Mouse (Mus musculus): ENCODE measurements at regions not wholly inside any gene's neighbourhood (a gene's known extent, or its start where the extent isn't known, plus 50 kb on each side); places are given as distances from the start of the nearest gene placed in this dataset.
A peak's percentile ranks its signal among the peaks of the same experiment; 100 is the strongest.

- DNase-seq: no peak
Measured at GRCm38 (mm10) chr2:79136619-79137458, 118.4 kb upstream of the Itga4 start.

DNA sequence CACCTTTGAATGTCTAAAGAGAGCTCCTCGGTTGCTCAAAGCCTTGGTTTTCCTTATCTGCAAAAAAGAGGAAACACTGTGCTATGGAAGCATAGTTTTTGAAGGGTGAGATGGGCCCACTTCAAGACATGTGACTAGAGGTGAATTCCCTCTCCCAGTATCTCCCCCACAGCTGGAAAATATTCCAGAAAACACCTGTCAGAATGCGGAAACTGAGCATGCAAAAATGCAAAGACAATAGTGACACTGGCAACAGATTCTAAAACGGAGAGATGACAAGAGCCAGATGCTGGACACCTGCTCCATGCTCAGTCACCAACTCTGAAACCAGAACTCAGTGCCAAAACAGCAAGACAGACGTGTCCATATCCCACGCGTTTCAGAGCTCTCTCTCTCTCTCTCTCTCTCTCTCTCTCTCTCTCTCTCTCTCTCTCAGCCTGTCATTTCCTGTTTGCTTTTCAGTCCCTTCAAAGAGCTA lies 117.5 kb upstream of the Itga4 start:
- no peak for DNase-seq

- no peak for DNase-seq
Measured at GRCm38 (mm10) chr2:79138368-79139109, 116.7 kb upstream of the Itga4 start.

DNA sequence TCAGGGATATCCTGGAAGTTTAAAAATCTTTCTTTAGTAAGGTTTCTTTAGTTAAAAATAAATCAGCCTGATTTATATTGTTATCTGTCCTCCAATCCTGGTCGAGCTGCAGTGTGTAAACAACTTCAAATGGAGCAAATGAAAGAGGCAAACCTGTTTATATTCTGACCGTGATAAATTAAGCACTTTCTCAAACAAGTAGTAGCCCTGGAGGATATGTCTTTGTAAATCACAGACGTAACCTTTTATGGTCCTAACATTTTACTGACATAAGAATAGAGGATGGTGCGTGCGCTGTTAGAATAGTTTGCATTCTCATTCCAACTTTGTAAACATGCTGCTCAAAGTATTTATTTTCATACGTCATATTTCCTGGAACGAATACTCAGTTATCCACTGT lies 113.3 kb upstream of the Itga4 start:
- DNase-seq: no peak

GRCm38 (mm10) chr2:79143196-79143595 lies 112.0 kb upstream of the Itga4 start:
- no peak for DNase-seq

DNA sequence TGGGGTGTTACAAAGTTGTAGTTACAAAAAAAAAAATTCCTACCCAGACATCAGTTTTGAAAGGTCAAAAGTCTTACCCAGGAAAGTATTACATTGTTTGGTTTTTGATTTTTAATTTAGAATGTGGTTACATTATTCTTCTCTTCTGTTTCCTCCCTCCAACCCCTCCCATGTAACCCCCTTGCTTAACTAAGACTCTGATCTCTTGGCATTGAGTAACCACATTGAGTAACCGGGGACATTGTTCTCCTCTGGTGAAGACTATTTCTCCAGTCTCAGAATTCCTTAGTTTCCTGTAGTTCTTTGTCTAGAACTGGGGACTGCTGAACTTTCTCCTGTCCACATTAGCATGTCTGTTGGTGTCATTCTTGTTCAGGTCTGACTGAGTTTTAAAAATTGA lies 109.3 kb upstream of the Itga4 start:
- DNase-seq: no peak

DNA sequence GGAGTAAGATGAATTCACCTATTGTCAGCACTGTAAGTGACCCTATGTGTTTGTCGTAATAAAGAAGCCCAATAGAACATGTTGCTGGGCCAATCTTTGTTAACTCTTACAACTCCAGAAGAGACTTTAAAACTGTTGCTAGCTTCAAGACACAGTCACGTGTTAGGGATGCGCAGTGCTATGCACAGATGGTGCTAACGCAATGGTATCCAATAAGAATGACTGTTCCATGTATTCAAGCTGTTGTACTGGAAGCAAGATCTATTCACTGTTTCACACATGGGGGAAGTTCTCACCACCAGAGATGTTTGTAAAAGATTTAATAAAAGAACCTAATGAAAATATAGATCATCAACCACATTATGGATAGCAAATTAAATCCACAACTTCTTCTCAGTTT lies 108.7 kb upstream of the Itga4 start:
- DNase-seq: no peak

- DNase-seq: peak; percentile 54
Measured at GRCm38 (mm10) chr2:79149012-79149698, 106.1 kb upstream of the Itga4 start.

GRCm38 (mm10) chr2:79151610-79152009 lies 103.6 kb upstream of the Itga4 start:
- no peak for DNase-seq

GRCm38 (mm10) chr2:79152031-79152694 lies 103.1 kb upstream of the Itga4 start:
- DNase-seq: no peak

DNA sequence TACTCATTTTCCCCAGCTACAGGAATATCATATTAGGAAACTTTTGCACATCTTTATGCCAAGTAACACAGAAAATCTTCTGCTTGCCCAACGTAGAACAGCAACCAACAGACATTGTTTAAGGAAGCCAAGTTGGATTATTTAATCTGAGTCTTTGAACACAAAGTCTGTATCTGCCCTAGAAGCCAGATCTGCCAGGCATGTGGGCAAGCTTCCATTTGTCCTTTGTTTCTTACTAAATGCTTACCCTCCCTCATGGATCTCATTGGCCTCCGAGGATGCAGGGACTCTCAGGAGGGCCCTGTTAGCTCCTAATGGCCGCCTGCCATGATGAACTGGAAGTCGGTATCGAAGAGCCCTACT lies 102.5 kb upstream of the Itga4 start:
- no peak for DNase-seq

GRCm38 (mm10) chr2:79153070-79153469 lies 102.2 kb upstream of the Itga4 start:
- no peak for DNase-seq

GRCm38 (mm10) chr2:79158450-79159055 lies 96.7 kb upstream of the Itga4 start:
- no peak for DNase-seq

DNA sequence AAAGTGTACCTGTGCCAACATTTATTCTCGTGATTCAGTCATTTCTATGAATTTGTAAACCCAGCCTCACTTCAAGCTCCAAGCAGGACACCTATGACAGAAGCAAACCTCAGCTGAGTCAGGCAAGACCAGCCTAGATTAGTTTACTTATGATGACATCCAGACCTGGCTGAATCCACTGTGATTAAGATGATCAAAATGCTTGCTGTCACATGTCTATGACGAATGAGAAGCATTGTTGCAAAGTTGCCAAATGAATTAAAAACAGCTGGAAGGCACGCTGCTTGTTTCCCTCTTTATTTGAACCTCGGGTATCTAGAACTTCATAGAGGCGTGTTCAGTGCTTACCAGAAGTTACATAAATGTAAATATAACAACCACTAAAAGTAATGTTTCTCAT lies 95.9 kb upstream of the Itga4 start:
- no peak for DNase-seq

GRCm38 (mm10) chr2:79172967-79173919 lies 82.0 kb upstream of the Itga4 start:
- no peak for DNase-seq

DNA sequence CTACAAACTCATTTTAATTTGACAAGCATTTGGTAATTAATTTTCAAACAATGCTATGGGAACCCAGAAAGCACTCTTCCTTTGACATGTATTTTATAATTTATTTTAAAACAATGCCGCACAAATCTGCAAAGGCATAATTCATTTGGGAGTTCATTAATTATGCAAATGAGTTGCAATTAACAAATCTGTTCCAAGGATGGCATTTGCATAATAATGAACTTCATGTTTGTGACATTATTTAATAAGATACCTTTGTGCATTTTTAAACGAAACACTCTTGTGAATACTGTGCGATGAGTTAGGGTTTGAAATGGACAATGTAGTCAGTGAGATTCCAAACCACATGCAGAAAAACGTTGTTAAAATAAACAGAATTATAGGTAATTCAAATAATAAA lies 80.9 kb upstream of the Itga4 start:
- no peak for DNase-seq

- no peak for DNase-seq
Measured at GRCm38 (mm10) chr2:79180782-79181181, 74.4 kb upstream of the Itga4 start.

DNA sequence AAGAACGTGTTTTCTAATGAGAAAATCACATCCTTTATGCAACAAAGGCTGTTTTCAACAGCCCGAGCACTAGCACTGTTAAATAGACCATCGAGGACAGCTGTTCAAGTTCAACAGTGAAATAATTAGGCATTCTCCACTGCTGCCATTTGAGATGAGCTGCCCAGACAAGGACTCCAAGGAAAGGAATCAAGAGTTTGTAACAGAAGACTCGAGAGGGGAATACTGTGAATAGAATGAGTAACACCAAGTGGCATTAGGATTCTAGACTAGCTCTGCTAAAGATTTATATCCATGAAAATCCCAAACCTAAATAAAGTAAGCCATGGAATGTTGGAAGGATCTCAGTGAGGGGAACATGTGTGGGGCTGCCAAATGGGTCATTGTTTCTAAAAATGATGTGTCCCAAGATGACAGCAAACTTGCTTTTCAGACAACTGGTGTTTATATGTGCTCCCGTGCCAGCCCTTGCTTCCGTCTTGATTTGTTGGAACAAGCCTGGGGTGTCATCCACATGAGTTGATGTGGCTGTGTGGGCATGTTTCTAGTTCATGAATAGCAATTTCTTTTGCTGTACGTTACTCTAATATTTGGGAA lies 72.1 kb upstream of the Itga4 start:
- no peak for DNase-seq

- no peak for DNase-seq
Measured at GRCm38 (mm10) chr2:79185234-79186101, 69.8 kb upstream of the Itga4 start.
